Mouse (Mus musculus) telencephalon, adult 2 months (tissue): Measurements from ENCODE around the gene 1110012L19Rik.
A peak's percentile ranks its signal among the peaks of the same experiment; 100 is the strongest.
"Not testable (repeated sequence)": the region's sequence is repeated elsewhere in the genome, so short reads cannot be mapped to it uniquely, and the experiment has no call there.

Experiments used
- DNase-seq: peaks from one replicate; pipeline ENCODE4 v3.0.0-alpha.2; 2011; ENCODE audit warnings: low read depth, low spot score

Gene 1110012L19Rik

GRCm38 (mm10) chrX:70385276-70385961 lies at the start of gene 1110012L19Rik:
TSS of gene 1110012L19Rik (plus strand) at chrX:70385877.
- peak; percentile 91 for DNase-seq

GRCm38 (mm10) chrX:70362985-70363384 lies 22.7 kb upstream of the 1110012L19Rik start:
- DNase-seq: peak; percentile 29

GRCm38 (mm10) chrX:70363446-70363845 lies 22.2 kb upstream of the 1110012L19Rik start:
- DNase-seq: peak; percentile 16

- no peak for DNase-seq
Observed at GRCm38 (mm10) chrX:70364202-70364601, 21.5 kb upstream of the 1110012L19Rik start.

- DNase-seq: peak; percentile 78
Observed at GRCm38 (mm10) chrX:70364661-70365613, 20.7 kb upstream of the 1110012L19Rik start, which contains the start of gene Ids. TSS of gene Ids (minus strand) at chrX:70365084.

GRCm38 (mm10) chrX:70369758-70370157 lies 15.9 kb upstream of the 1110012L19Rik start:
- not testable (repeated sequence) for DNase-seq

- not testable (repeated sequence) for DNase-seq
Observed at GRCm38 (mm10) chrX:70374469-70375110, 11.1 kb upstream of the 1110012L19Rik start.

- DNase-seq: no peak
Observed at GRCm38 (mm10) chrX:70384917-70385275, 781 bp upstream of the 1110012L19Rik start.

GRCm38 (mm10) chrX:70385962-70386351 lies 280 bp downstream of the 1110012L19Rik start:
- no peak for DNase-seq

- DNase-seq: not testable (repeated sequence)
Observed at GRCm38 (mm10) chrX:70392636-70393035, 7.0 kb downstream of the 1110012L19Rik start.

GRCm38 (mm10) chrX:70425473-70425872 lies 39.8 kb downstream of the 1110012L19Rik start:
- not testable (repeated sequence) for DNase-seq
